Mouse (Mus musculus): Measurements from ENCODE around the gene Muc3a.

Gene Muc3a

GRCm38 (mm10) chr5:137212289-137212688 lies at the start of gene Muc3a:
TSS of gene Muc3a (minus strand) at chr5:137212389.
- DNase-seq = no peak

DNA sequence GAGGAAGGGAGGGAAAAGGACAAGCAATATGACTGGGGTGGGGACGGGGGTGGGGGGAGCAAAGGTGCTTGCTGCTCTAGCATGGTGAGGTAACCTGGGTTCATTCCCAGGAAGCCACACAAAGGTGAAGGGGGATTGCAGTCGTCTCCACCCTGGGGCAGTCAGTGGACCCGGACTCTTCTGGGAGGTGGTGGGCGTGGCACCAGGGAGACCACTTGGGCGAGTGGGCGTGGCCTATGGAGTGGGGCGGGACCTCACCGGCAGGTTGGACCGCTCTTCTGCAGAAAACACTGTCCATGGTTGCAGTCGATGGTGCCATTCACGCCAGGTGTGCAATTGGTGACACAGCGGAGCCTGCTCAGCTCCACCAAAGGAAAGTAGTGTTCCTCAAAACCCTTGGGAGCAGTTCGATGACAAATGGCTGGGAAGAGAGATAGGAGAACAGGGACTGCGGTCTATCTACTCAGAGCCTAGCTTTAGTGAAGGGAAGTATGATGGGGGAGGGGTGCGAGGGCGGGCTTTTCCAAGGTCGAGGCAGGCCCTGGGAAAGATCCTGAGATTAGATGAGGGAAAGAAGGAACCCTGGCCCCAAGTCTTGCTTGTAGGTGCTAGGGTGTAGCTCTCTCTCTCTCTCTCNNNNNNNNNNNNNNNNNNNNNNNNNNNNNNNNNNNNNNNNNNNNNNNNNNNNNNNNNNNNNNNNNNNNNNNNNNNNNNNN lies 917 bp downstream of the Muc3a start:
- DNase-seq = no peak

DNA sequence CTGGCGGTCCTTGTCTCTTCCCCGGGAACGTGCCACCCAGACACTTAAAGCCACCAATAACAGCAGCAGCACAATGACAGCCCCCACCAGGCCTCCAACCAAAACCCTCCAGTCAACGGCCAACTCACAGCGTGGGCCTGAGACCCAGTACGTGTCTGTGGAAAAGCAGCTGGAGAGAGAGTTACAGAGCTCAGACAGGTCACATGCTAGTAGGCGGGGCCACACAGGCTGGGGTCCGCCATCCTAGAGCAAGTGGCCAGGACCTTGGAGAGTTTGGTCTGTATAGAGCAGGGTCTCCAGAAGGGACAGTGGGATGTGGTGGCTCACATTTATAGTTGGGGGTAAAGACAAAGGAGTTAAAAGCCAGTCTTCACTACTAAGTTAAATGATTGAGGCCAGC lies 1.5 kb downstream of the Muc3a start:
- DNase-seq = no peak

DNA sequence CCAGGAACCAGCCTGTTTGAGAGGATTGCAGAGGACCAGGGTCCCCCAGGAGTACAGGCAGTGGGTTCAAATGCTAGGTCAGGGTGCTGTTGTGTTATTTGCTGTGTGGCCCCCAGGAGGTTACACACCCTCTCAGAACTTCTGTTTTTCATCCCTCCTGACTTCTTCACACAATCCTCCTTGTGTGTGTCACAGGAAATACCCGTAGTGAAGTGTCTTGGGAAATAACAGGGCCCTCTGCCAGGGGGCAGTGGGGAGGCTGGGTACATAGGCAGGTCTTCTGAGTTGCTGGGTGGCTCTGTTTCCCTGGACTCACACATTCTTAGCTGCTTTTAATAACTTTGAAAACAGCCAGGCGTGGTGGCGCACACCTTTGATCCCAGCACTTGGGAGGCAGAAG lies 6.9 kb downstream of the Muc3a start:
- no peak for DNase-seq

GRCm38 (mm10) chr5:137194488-137195120 lies 17.6 kb downstream of the Muc3a start:
- no peak for DNase-seq

DNA sequence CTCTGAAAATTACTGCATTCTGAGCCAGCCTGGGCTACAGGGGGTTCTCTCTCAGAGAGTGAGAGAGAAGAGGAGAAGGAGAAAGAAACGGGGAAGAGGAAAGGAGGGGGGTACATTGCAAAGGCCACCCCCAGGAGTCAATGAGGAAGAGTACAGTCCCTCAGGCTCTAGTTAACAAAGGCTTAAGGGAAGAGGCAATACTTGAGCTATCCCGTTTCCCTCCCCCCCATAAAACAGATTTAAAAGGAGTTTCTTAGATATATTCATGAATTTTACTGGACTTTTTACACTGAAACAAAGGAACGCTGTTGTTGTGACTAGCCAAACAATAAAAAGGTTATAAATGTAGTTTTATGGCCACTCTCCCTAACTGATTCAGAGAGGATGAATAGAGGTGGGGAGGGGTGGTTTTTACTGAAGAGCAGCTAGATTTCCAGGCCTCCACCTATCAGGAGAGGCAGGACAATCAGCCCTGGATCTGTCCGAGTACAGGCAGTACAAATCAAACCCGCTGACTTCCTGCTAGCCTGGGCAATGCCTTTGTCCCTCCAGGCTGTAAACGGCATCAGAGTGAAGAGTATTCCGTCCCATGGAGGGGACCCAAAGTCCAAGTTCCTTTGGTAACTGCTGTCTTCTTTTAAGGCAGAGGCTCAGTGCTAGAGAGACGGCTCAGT lies 18.8 kb downstream of the Muc3a start:
- DNase-seq = no peak

GRCm38 (mm10) chr5:137189326-137189725 lies 22.9 kb downstream of the Muc3a start:
- DNase-seq = no peak

GRCm38 (mm10) chr5:137185362-137185761 lies 26.8 kb downstream of the Muc3a start:
- no peak for DNase-seq

GRCm38 (mm10) chr5:137179646-137180374 lies 32.4 kb downstream of the Muc3a start:
- DNase-seq = no peak

GRCm38 (mm10) chr5:137173967-137174366 lies 38.2 kb downstream of the Muc3a start:
- DNase-seq = no peak

- no peak for DNase-seq
Measured at GRCm38 (mm10) chr5:137172591-137172990, 39.6 kb downstream of the Muc3a start.

DNA sequence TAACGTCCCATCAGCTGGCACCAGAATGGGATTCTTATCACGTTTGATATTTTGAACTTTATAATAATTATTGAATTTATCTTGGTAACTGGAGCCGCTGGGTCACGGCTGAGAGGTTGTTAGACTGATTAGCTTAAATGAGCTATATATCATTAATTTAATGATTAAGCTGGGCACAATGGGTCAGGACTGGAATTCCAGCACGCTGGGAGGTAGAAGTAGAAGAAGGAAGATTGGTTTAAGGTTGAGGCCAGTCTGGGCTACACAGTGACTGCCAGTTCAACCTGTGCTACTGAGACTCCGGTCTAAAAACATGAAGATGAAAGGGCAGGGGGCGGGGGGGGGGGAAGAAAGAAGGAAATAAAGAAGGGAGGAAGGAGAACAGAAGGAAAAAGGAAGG lies 40.7 kb downstream of the Muc3a start:
- DNase-seq = no peak

DNA sequence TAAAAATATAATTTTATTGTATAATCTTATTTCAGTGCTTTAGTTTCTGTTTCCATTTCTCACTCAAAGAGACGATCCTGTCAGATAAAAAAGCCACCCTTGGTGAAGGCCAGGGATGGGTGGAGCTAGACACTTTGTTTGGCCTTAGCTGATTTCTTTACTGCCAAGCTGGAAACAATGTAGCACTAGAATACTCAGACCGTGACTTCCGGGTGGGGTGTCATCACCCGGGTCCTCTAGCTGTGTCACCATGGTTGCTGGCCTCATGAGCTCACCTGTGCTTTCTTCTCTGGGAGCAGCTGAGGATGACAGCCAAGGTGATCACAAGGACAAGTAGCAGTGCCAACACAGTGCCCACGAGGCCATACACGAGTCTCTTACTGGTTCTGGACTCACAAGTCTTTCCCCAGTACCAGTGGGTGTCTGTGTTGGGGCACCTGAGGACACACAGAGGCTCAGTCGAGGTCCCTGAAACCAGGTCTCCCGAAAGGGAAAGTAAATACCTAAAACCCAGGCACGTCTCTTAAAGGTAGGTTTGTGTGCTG lies 41.3 kb downstream of the Muc3a start:
- no peak for DNase-seq

GRCm38 (mm10) chr5:137167539-137167938 lies 44.6 kb downstream of the Muc3a start:
- DNase-seq = no peak

- DNase-seq = no peak
Measured at GRCm38 (mm10) chr5:137166012-137166411, 46.2 kb downstream of the Muc3a start.

GRCm38 (mm10) chr5:137161853-137162252 lies 50.3 kb downstream of the Muc3a start:
- no peak for DNase-seq

DNA sequence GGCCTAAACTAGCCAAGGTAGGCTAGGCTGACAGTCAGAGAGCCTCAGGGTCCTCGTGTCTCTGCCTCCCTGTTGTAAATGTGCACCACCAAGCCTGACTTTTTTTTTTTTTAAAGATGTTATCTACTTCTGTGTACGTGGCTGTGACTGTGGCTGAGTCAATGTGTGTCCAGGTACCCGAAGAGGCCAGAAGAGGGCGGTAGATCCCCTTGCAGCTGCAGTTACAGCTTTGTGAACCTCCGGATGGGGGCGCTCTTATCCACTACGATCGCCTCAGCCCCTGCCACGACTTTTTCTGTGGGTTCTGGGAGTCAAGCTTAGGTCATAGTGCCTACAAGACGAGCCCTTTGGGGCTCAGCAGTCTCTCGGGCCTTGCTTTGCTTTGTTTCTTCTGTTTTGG lies 52.7 kb downstream of the Muc3a start:
- no peak for DNase-seq
